Mouse (Mus musculus) fat pad, adult 2 months (tissue): ENCODE results near the gene Hcar1.
A peak's percentile ranks its signal among the peaks of the same experiment; 100 is the strongest.

Experiments
- DNase-seq: peaks from one replicate; pipeline ENCODE4 v3.0.0-alpha.2; 2011; ENCODE audit warnings: low read depth, low spot score; ENCODE audit errors: extremely low read depth

Gene Hcar1

DNA sequence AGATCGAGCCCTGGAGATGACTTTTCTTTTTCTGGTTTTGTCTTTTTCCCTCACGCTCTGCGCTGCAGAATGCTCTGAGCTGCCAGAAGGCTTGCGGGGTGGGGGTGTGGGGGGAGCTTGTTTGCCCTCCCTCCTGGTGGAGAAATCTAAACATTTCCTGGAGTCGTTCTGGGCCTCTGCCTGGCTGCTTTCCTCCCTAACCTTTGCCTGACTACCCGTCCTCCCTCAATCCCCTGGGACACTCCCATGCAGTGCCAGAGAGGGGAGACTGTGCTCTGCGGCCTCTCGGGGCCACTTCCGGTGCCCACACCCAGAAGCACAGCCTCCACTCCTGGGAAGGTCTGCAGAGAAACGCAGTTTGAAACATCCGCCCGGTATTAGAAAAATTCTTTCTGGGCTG, at the start of gene Hcar1:
TSS of gene Hcar1 (minus strand) at position 93 of the 400 bp plus-strand sequence.
- no peak for DNase-seq

DNA sequence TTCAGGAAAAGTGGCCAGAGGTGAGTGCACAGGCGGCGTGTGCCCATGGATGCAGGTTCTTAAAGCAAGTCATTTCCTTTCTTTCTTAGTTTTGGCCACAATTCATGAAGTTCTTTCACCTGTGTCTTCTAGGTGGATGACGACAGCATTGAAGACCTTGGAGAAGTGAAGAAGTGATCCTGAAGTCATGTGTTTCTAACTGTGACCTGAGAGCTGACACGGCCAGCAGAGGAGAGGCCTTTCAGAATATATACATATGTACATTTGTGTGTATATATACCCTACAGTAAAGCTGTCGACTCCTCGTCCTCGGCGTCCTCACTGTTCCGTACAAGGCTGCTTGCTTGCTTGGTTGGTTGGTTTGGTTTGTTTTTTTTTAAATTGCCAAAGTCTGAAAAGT, 47.3 kb upstream of the Hcar1 start, which contains the start of gene Gm43518:
TSS of gene Gm43518 (plus strand) at position 301 of the 400 bp plus-strand sequence.
- DNase-seq, result no peak

GRCm38 (mm10) chr5:123922112-123922511, 42.3 kb upstream of the Hcar1 start:
- DNase-seq, result no peak

- DNase-seq, result no peak
These were observed 35.0 kb upstream of the Hcar1 start for GRCm38 (mm10) chr5:123914852-123915251.

DNA sequence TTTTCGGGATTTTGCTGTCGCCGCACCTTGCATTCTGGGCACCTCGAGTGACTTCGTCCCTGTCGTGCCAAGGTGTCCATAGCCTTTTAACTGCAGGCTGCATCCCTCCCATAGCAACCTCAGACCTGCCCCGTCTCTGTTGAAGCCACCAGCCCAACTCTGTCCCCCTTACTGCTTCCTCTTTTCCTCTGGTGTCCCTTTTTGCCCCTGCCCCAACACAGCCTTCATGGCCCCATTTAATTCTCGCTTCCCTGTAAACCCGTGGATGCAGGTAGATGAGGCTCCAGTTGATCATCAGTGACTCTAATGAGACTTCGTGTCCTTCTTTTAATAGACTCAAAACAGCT, 27.8 kb upstream of the Hcar1 start:
- DNase-seq, result no peak

- DNase-seq, result no peak
These were observed 27.3 kb upstream of the Hcar1 start, which contains the start of gene Denr for GRCm38 (mm10) chr5:123906976-123907630. Gene Denr (plus strand): TSS chr5:123907175.

DNA sequence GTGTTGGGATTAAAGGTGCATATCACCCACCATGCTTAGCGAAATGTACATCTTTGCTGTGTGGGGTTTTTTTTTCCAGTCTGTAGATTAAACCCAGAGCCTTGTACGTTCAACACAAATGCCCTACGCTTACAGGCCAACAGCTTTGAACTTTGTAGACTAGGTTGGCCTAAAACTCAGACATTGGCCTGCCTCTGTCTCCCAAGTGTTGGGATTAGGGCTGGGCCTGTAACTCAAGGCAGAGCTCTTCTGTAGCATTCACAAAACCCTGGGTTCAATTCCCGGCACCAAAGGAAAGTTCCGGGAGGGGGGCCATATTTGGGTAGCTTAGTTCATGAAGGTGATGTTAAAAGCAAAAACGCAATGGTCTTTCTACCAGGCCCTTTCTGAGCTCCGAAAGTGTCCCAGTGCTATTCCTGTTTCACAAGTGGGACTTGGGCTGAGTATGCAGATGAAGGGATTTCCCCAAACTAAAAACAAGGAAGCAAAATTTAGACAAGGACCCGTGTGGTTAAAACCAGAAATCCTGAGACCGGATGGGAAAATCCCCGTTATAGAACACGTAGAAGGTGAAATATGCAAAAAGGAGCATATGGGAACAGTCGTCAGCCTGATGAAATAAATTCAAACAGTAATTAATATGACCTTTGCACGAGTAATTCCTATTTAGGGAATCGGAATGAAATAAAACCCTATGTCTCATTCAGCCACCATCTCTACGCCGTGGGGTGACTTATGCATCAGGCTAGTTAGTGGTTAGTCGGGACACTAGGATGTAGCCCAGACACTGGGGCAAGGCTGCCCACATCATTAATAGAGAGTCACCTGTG, 26.5 kb upstream of the Hcar1 start:
- no peak for DNase-seq

GRCm38 (mm10) chr5:123904059-123904672, 24.3 kb upstream of the Hcar1 start:
- no peak for DNase-seq

- no peak for DNase-seq
These were observed 17.5 kb upstream of the Hcar1 start for GRCm38 (mm10) chr5:123897352-123897751.

DNA sequence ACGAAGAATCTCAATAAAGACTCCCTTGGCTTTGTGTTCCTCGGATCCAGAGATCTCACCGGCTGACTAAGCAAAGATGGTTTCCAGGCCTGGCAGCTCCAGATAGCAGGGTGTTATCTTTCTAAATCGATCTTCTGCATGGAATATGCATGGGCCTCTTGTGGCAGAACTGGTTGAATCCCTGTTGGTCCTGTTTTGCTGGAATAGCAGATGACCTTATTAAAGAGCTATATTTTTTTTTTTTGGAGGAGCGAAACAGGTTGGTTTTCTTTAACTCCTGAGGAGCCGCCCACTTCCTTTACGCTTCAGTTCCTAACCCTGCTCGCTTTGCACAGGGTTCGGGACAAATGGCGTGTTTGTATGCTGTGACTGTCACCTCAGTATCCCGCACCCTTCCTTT, 16.6 kb upstream of the Hcar1 start:
- peak; percentile 55 for DNase-seq

DNA sequence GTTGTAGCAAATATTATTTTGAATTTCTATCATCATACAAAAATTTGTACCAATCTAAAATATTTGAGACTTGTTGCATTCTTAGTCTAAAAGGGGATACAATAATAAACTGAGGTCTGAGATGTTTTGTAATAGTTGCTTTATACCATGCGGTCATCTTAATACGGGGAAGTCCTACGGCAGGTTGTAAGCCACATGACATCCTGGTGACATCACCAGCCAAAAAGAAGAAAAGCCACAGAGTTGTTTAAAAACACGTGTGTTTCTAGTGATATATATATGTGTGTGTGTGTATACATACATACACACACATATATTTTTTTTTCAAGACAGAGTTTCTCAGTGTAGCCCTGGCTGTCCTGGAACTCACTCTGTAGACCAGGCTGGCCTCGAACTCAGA, 13.7 kb upstream of the Hcar1 start:
- no peak for DNase-seq

- no peak for DNase-seq
These were observed 11.8 kb upstream of the Hcar1 start for GRCm38 (mm10) chr5:123891669-123892068.

GRCm38 (mm10) chr5:123890987-123891386, 11.2 kb upstream of the Hcar1 start:
- no peak for DNase-seq

GRCm38 (mm10) chr5:123890312-123890711, 10.5 kb upstream of the Hcar1 start:
- DNase-seq, result no peak

GRCm38 (mm10) chr5:123886365-123886764, 6.5 kb upstream of the Hcar1 start:
- no peak for DNase-seq

- DNase-seq, result no peak
These were observed 4.5 kb upstream of the Hcar1 start for GRCm38 (mm10) chr5:123884332-123884731.

DNA sequence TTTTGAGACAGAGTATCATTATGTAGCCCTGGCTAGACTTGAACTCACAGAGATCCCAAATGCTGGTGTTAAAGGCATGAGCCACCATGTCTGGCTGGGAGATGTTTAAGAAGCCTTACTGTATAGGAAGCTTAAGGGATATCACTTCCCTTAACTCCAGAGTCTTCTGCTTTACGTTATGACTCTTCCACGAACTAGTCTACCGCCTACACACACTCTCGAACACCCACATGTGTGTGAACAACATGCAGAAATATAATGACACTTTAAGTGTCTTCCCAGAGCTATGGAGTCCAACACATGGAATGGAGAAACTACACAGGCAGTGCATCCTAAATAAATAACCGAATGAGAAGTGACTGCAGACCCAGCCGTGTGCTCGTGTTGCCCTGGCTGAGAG, 4.1 kb upstream of the Hcar1 start:
- no peak for DNase-seq

DNA sequence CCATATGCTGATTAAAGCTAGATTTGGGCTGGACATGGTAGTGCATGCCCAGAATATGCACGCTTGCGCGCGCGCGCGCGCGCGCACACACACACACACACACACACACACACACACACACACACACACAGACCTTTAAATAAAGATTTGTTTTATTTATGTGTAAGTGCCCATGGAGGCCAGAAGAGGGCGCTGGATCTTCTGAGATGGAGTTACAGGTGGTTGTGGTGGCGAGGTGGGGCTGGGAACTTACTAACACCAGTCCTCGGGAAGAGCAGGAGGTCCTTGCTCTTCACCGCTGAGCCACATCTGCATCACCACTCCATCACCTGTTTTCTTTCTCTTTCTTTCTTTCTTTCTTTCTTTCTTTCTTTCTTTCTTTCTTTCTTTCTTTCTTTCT, 958 bp upstream of the Hcar1 start:
- DNase-seq, result no peak

- DNase-seq, result no peak
These were observed 1.8 kb downstream of the Hcar1 start for GRCm38 (mm10) chr5:123878056-123878455.

GRCm38 (mm10) chr5:123874177-123874576, 5.6 kb downstream of the Hcar1 start:
- DNase-seq, result no peak

DNA sequence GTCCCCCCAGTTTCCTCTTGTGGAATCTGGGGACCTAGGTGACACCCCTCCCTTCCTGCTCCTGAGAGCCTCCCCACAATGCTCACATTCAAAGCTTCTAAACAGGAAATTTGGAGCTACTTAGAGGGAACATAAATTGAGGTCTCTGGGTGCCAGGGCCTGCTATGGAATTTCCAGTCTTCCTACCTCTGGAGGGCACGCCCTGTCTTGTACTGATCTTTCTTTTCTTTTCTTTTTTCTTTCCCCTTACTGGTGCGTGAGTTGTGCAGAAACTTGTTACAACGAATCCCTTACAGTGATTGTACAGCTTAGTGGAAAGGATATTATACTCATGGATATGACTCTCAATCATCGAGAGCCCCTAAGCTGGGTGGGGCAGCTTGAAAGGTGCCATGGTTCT, 10.2 kb downstream of the Hcar1 start:
- DNase-seq, result no peak

DNA sequence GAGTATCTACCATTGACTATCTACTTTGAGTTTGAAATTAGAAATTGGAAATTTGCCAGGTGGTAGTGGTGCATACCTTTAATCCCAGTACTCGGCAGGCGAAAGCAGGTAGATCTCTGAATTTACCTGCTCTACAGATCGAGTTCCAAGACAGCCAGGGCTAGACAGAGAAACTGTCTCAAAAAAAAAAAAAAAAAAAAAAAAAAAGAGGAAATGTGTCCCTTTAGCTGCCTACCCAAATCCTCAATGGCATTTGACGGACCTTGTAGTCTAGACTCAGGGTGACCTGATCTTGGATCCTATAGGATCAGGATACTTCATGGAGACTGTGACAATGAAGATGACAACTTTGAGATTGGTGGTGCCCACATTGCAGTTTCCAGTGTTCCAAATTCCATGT, 13.4 kb downstream of the Hcar1 start:
- no peak for DNase-seq
